Mouse (Mus musculus) hindbrain, postnatal 0 days (tissue): ENCODE measurements around the gene Akr1b7. TPM values are rescaled to one million over a fixed set of nuclear protein-coding genes. Genes with fewer than 3 reads are reported as not detected.
"Not testable (repeated sequence)": the region's sequence is repeated elsewhere in the genome, so short reads cannot be mapped to it uniquely, and the experiment has no call there.

Source experiments
- ATAC-seq: fragments of 200-750 bp; cut with Nextera tagmentation; 2 replicates; pipeline ENCODE4 v1.8.0; 2017; ENCODE audit warnings: mild to moderate bottlenecking, moderate TSS enrichment, moderate library complexity
- DNase-seq: peaks from one replicate; pipeline ENCODE4 v3.0.0-alpha.2; 2015; ENCODE audit warnings: low spot score
- H3K27ac ChIP-seq: fragments of 300-500 bp; sonication (generic); 2 replicates; pipeline ENCODE4 v1.5.1; 2014; ENCODE audit warnings: mild to moderate bottlenecking
- H3K27me3 ChIP-seq: fragments of 300-500 bp; sonication (generic); 2 replicates; pipeline ENCODE4 v1.6.1; 2014; ENCODE audit warnings: low read length, mixed read lengths; ENCODE audit not compliant: insufficient read depth
- H3K36me3 ChIP-seq: fragments of 300-500 bp; sonication (generic); 2 replicates; pipeline ENCODE4 v1.6.1; 2014; ENCODE audit warnings: low read length, mixed read lengths; ENCODE audit not compliant: insufficient read depth
- H3K4me1 ChIP-seq: fragments of 300-500 bp; sonication (generic); 2 replicates; pipeline ENCODE4 v1.6.1; 2014; ENCODE audit warnings: antibody characterized with exemption, low read length, mixed read lengths; ENCODE audit not compliant: insufficient read depth
- H3K4me2 ChIP-seq: fragments of 300-500 bp; sonication (generic); 2 replicates; pipeline ENCODE4 v1.6.1; 2014; ENCODE audit warnings: low read depth, mild to moderate bottlenecking, low read length, moderate library complexity, mixed read lengths
- H3K4me3 ChIP-seq: fragments of 300-500 bp; sonication (generic); 2 replicates; pipeline ENCODE4 v1.5.1; 2014; ENCODE audit warnings: low read length
- H3K9ac ChIP-seq: fragments of 300-500 bp; sonication (generic); replicated peaks from 2 replicates; pipeline ENCODE4 v1.6.1; 2014; ENCODE audit warnings: mild to moderate bottlenecking, low read length, moderate library complexity, mixed read lengths
- H3K9me3 ChIP-seq: fragments of 300-500 bp; sonication (generic); 2 replicates; pipeline ENCODE4 v1.6.1; 2016; ENCODE audit warnings: low read length, mixed read lengths
- CTCF ChIP-seq: IDR thresholded peaks from 2 replicates; pipeline ENCODE4 v1.5.1; 2016; ENCODE audit warnings: antibody characterized with exemption, control low read depth, low read depth
- WGBS: fragments of 180-500 bp; shearing (Covaris S2); extraction: QIAGEN DNeasy Blood & Tissue Kit; methylation state at CpG from one replicate; pipeline ENCODE4 v1.1.7; 2014; 5-methylcytosine and 5-hydroxymethylcytosine counted together
- polyA plus RNA-seq: library from polyadenylated mRNA; unstranded; fragments of >200 nt; fragmentation: Nextera tagmentation; extraction: Ambion mirVana; gene quantifications from 2 replicates; pipeline ENCODE4 v1.2.1, GENCODE M21; 2015
- total RNA-seq: library from RNA; depleted of rRNA; stranded (reverse); fragments of >200 nt; gene quantifications from 2 replicates; pipeline ENCODE4 v1.2.3, GENCODE M21; 2014; rRNA removed

Akr1b7 gene
- not detected in 2 replicates for total RNA-seq
- polyA plus RNA-seq, result 0.14 TPM in 1 of 2 replicates, not detected in the other

DNA sequence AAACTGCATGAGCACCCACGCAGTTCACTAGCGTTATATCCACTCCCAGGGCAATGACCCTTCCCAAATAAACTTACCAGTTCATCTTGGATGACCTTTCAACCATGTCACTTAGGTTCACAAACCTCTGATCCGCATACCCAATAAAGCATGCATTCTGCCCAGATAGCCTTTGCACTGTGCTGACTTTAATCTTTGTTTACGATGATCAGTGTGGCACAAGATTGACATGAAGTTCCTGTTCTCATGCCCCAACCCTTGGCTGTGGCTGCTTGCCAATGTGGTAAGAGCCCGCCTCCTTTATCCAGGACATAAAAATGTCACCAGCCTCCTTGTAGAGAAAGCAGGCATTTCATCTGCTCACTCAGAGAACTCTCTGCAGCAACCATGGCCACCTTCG is at the start of gene Akr1b7:
Akr1b7 (plus strand) TSS at position 312 of the 400 bp plus-strand sequence.
- H3K27ac ChIP-seq, result no peak within 1 kb of the TSS
- 71% methylated on average over 6 of the region's 6 CpGs for WGBS
- H3K4me3 ChIP-seq, result no peak within 1 kb of the TSS
- ATAC-seq (no peak), DNase-seq (no peak)
- H3K4me1 ChIP-seq, result no peaks in the 10 kb centered on the region
- no peaks in the 10 kb centered on the region for H3K27me3 ChIP-seq
- H3K36me3 ChIP-seq, result no peaks in the 10 kb centered on the region
- H3K9me3 ChIP-seq, result no peaks in the 10 kb centered on the region
- no peak within 1 kb of the TSS for H3K9ac ChIP-seq
- TF ChIP-seq CTCF, result no peak
- H3K4me2 ChIP-seq, result no peak within 1 kb of the TSS

DNA sequence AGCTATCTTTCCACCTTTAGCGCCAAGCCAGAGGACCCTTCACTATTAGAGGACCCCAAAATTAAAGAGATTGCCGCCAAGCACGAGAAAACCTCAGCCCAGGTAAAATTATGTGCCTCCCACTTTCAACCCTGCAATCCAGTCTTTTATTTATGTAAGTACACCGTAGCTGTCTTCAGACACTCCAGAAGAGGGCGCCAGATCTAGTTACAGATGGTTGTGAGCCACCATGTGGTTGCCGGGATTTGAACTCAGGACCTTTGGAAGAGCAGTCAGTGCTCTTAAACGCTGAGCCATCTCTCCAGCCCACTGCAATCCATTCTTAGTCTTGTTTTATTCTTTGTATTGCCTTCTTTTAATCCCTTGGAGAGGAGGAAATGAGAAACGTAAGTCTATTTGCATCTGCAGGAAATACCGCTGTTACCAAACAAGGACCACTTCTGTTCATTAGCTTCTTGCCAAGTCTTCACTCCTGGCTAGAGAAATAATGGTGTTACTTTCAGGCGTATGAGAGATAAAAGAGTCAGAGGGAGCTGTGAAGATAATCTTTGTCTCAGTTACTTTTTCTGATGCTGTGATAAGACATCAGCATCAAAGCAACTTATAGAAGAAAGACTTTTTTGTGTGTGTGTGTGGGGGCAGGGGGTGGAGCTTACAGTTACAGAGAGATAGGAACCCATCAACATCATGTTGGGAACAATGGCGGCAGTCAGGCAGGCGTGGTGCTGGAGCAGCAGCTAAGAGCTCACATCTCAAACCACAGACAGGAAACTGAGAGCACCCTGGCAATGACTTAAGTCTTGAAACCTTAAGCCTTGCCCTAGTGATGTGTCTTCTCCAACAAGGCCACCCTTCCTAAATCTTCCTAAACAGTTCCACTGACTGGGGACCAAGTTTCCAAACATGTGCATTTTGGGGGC is 47.7 kb upstream of the Akr1b7 start:
- H3K9me3 ChIP-seq, result no peaks in the 10 kb centered on the region
- 83% methylated on average over 12 of the region's 12 CpGs for WGBS
- no peaks in the 10 kb centered on the region for H3K4me1 ChIP-seq
- H3K9ac ChIP-seq, result no peak overlapping the region
- H3K36me3 ChIP-seq, result no peaks in the 10 kb centered on the region
- TF ChIP-seq CTCF, result no peak
- ATAC-seq (no peak), DNase-seq (no peak)
- H3K27ac ChIP-seq, result no peak overlapping the region
- no peak overlapping the region for H3K4me3 ChIP-seq
- no peak overlapping the region for H3K4me2 ChIP-seq
- no peaks in the 10 kb centered on the region for H3K27me3 ChIP-seq

DNA sequence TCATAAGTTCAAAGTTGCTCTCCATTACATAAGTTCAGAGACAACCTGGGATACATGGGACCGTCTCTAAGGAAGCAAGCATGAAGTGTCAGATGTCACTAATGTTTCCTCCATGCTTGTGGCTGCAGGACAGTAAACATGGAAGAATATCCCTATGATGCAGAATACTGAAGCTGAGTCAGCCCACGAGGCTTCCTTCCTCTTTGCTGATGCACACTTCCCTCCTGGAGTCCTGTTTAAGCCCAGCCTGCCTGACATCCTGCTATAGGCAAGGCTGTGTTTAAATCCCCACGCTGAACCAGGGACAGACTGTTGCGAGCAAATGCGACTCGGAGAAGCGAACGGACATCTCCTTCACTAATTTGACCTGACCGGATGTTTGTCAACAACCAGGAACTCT is 44.1 kb upstream of the Akr1b7 start:
- H3K4me3 ChIP-seq, result no peak overlapping the region
- H3K9me3 ChIP-seq, result no peaks in the 10 kb centered on the region
- ATAC-seq (no peak), DNase-seq (no peak)
- H3K4me2 ChIP-seq, result no peak overlapping the region
- 83% methylated on average over 9 of the region's 9 CpGs for WGBS
- no peak overlapping the region for H3K9ac ChIP-seq
- no peak overlapping the region for H3K27ac ChIP-seq
- no peak for TF ChIP-seq CTCF
- no peaks in the 10 kb centered on the region for H3K36me3 ChIP-seq
- H3K27me3 ChIP-seq, result no peaks in the 10 kb centered on the region
- no peaks in the 10 kb centered on the region for H3K4me1 ChIP-seq

DNA sequence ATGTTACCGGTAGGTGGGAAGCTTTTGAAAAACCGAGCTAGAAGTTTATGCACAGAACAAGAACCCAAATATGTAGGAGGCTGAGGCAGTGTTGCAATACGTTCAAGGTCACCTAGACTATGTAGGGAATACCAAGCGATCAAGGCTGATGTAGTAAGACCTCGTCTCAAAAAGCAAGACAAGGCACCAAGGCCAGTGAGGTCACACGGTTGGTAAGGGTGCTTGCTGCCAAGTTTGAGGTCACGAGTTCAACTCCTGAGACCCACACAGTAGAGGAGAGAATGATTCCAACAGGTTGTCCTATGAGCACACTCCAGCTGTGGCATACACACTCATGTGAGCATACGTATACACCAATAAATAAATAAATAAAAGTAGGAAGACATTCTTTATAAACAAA is 42.1 kb upstream of the Akr1b7 start:
- no peak overlapping the region for H3K4me2 ChIP-seq
- DNase-seq (no peak), ATAC-seq (no peak)
- H3K9ac ChIP-seq, result no peak overlapping the region
- no peak for TF ChIP-seq CTCF
- no peak overlapping the region for H3K4me3 ChIP-seq
- H3K4me1 ChIP-seq, result no peaks in the 10 kb centered on the region
- H3K27ac ChIP-seq, result no peak overlapping the region
- 62% methylated on average over 8 of the region's 8 CpGs for WGBS
- H3K36me3 ChIP-seq, result no peaks in the 10 kb centered on the region
- H3K27me3 ChIP-seq, result no peaks in the 10 kb centered on the region
- H3K9me3 ChIP-seq, result no peaks in the 10 kb centered on the region

DNA sequence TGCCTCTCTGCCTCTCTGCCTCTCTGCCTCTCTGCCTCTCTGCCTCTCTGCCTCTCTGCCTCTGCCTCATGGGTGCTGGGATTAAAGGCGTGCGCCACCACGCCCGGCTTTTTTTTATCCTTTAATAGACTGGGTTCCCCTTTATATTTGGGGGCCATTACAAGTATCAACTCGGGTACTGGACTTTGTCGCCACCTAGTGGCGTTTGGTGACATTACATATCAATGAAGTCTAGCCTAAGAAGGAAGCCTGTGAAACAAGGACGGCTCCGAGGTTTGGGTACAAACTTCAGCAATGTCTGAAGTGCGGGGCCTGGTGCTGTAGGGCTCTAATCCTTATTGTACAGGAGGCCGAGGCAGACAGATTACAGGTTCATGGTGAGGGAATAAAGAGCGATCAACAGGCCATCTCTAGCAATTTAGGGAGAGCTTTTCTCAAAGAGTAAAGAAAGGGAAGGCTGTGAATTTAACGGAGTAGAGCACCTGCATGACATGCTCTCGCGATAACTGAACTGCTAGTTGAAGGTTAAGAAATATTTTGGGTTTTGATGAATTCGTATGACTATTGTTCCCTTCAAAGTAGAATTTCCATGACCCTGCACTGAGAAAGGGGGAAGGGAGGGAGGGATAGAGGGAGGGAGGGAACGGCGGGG is 40.3 kb upstream of the Akr1b7 start:
- Histone ChIP-seq H3K9me3 (no peaks in the 10 kb centered on the region), H3K27me3 (no peaks in the 10 kb centered on the region), H3K4me2 (peak overlapping the region; percentile 37), H3K36me3 (no peaks in the 10 kb centered on the region), H3K9ac (no peak overlapping the region), H3K4me1 (no peaks in the 10 kb centered on the region), H3K4me3 (no peak overlapping the region), H3K27ac (no peak overlapping the region)
- WGBS, result 21% methylated on average over 18 of the region's 18 CpGs
- ATAC-seq, result peak; percentile 56; the same call in 1 of the 2 replicates
- peak; percentile 79 for TF ChIP-seq CTCF
- DNase-seq, result peak; percentile 91

DNA sequence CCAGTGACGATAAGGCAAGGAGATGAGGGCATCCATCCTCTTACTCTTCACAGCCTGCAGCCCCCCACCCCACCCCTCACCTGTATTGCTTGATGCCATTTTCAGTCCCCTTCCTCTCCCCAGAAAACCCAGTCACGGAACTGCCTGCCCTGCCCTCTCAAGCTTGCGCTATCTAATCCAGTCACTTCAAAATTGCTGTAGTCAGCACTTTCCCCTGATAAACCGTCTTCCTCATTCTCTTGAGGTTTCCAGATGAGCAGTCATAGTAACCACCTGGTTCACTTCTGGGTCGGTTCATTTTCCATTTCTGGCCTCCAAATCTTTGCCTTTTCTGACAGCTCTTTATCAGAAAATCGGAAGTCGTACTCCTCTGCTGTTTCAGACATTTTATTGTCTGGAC is 38.3 kb upstream of the Akr1b7 start:
- Histone ChIP-seq H3K9ac (no peak overlapping the region), H3K27me3 (no peaks in the 10 kb centered on the region), H3K27ac (no peak overlapping the region), H3K36me3 (no peaks in the 10 kb centered on the region), H3K4me2 (no peak overlapping the region), H3K9me3 (no peaks in the 10 kb centered on the region), H3K4me3 (no peak overlapping the region), H3K4me1 (no peaks in the 10 kb centered on the region)
- 79% methylated on average over 7 of the region's 7 CpGs for WGBS
- no peak for DNase-seq
- no peak for ATAC-seq
- TF ChIP-seq CTCF, result no peak

DNA sequence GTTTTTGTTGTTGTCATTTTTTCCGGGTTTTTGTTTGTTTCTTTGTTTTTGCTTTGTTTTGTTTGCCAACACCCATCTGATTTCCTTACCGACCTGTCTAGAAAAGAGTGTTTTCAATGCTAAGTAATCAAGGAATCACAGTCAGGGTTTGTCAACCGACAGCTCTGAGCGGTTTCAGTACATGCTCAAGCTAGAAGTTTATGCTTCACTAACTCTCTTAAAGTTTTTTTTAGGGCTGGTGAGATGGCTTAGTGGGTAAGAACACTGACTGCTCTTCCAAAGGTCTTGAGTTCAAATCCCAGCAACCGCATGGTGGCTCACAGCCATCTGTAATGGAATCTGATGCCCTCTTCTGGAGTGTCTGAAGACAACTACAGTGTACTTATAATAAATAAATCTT is 36.2 kb upstream of the Akr1b7 start:
- DNase-seq, H3K4me3 ChIP-seq, ATAC-seq, H3K36me3 ChIP-seq, H3K9me3 ChIP-seq, H3K4me1 ChIP-seq, H3K9ac ChIP-seq, H3K4me2 ChIP-seq, H3K27ac ChIP-seq, H3K27me3 ChIP-seq: not testable (repeated sequence)
- WGBS, result 77% methylated on average over 5 of the region's 5 CpGs
